Mouse (Mus musculus): ENCODE measurements around the gene Gk5.

DNA sequence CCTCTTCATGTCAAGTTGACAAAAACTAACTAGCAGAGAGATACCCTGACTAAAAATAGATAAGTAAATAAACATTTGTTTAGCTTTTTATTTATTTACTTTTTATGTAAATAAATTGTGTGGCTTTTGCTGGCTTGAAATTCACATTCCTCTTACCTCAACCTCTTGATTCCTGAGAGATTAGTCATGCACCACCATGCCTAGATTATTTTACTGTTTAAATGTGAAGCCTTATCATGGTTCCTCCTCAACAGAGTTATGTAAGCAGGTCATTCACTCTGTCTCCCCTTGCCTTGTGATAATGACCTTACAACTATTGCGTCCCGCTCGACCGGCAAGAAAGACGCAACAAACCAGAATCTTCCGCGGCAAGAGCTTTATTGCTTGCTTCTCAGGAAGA is 44.3 kb downstream of the Gk5 start:
- TF ChIP-seq POLR2A (IDR thresholded peaks at IDR 0.05; ENCODE audit: borderline replicate concordance, control insufficient read depth, low read depth, low read length) (no peak), CTCF (IDR thresholded peaks at IDR 0.05; ENCODE audit: control insufficient read depth, insufficient read depth, low read length) (no peak)

Data from bone marrow, adult 2 months (tissue).